Mouse (Mus musculus): ENCODE results near the gene Ccr8.
A peak's percentile ranks its signal among the peaks of the same experiment; 100 is the strongest.

- TF ChIP-seq CTCF (IDR thresholded peaks at IDR 0.05; ENCODE audit: extremely low read depth, insufficient read depth, insufficient read length, insufficient replicate concordance) (0 out of 2 replicates have a peak, but pooled peaks have one; percentile 3), POLR2A (IDR thresholded peaks at IDR 0.05; ENCODE audit: low read depth, low read length) (no peak)
Measured at GRCm38 (mm10) chr9:120081247-120081646, 10.7 kb upstream of the Ccr8 start.
